8 mouse cellular contexts compared by ENCODE assay signal in genomic region chr1:138135637-138136372, GRCm38 (mm10). TPM values are rescaled to one million over a fixed set of nuclear protein-coding genes. Genes with fewer than 3 reads are reported as not detected.
DNase-seq lines count a peak whose midpoint lies in the region; ATAC-seq lines count a peak whose summit lies in the region.

No protein-coding gene starts in this region.

- H3K27me3 ChIP-seq in heart, embryonic 12.5 days (replicated peaks) = no peaks in the 10 kb centered on the region
- no peaks in the 10 kb centered on the region for H3K27me3 ChIP-seq in hindbrain, embryonic 15.5 days
- H3K27me3 ChIP-seq in midbrain, embryonic 12.5 days = no peaks in the 10 kb centered on the region

- no peak overlapping the region for H3K27ac ChIP-seq in heart, embryonic 12.5 days (ENCODE audit: poor library complexity, severe bottlenecking)
- H3K27ac ChIP-seq in hindbrain, embryonic 15.5 days (replicated peaks) = peak overlapping the region; percentile 74
- peak overlapping the region; percentile 65 for H3K27ac ChIP-seq in midbrain, embryonic 12.5 days (replicated peaks)

- DNase-seq in heart, adult 18-20 months = no peak
- DNase-seq in Muller cell, postnatal 12 days (ENCODE audit: inconsistent ontology term) = peak; percentile 52
- DNase-seq in cerebellum, postnatal 4 days (ENCODE audit: low spot score in 2 of 2) = no peak
- DNase-seq in kidney, adult 11 months = no peak
- no peak for DNase-seq in left cerebral cortex, postnatal 36 days (ENCODE audit: low spot score in 2 of 2)

- intact Hi-C loops in left cerebral cortex, postnatal 36 days (cut with DNase I) = loop anchor here (10.0 kb wide), 1 partner anchor 699 kb away; no protein-coding TSS in a partner anchor

- no peak overlapping the region for H3K9ac ChIP-seq in heart, embryonic 12.5 days
- H3K9ac ChIP-seq in hindbrain, embryonic 15.5 days = peak overlapping the region; percentile 28; the same call in 1 of the 2 replicates
- H3K9ac ChIP-seq in midbrain, embryonic 12.5 days (replicated peaks) = peak overlapping the region; percentile 32

- H3K36me3 ChIP-seq in heart, embryonic 12.5 days = no peaks in the 10 kb centered on the region
- H3K36me3 ChIP-seq in hindbrain, embryonic 15.5 days = no peaks in the 10 kb centered on the region
- H3K36me3 ChIP-seq in midbrain, embryonic 12.5 days = no peaks in the 10 kb centered on the region

- 72% methylated on average over 9 of the region's 9 CpGs for WGBS in heart, embryonic 12.5 days
- 29% methylated on average over 9 of the region's 9 CpGs for WGBS in hindbrain, embryonic 15.5 days
- 52% methylated on average over 9 of the region's 9 CpGs for WGBS in midbrain, embryonic 12.5 days

- H3K9me3 ChIP-seq in heart, embryonic 12.5 days (replicated peaks) = no peaks in the 10 kb centered on the region
- no peaks in the 10 kb centered on the region for H3K9me3 ChIP-seq in hindbrain, embryonic 15.5 days
- no peaks in the 10 kb centered on the region for H3K9me3 ChIP-seq in midbrain, embryonic 12.5 days

- H3K4me1 ChIP-seq in heart, embryonic 12.5 days (replicated peaks) = 0 out of 2 replicates have a peak, but pooled peaks cover 4% of the 10 kb centered on the region
- H3K4me1 ChIP-seq in hindbrain, embryonic 15.5 days (replicated peaks) = peaks cover 7% of the 10 kb centered on the region; the same call in 1 of the 2 replicates
- peaks cover 8% of the 10 kb centered on the region for H3K4me1 ChIP-seq in midbrain, embryonic 12.5 days

- no peak for ATAC-seq in heart, embryonic 12.5 days (ENCODE audit: insufficient number of reproducible peaks, low FRiP score)
- no peak for ATAC-seq in hindbrain, embryonic 15.5 days (ENCODE audit: low FRiP score, low read depth)
- peak; percentile 52 for ATAC-seq in midbrain, embryonic 12.5 days (ENCODE audit: low FRiP score, low read depth)

- peak overlapping the region; percentile 53 for H3K4me2 ChIP-seq in heart, embryonic 12.5 days
- peak overlapping the region; percentile 64 for H3K4me2 ChIP-seq in hindbrain, embryonic 15.5 days
- H3K4me2 ChIP-seq in midbrain, embryonic 12.5 days (replicated peaks) = peak overlapping the region; percentile 57

- peak overlapping the region; percentile 10; the same call in 1 of the 2 replicates for H3K4me3 ChIP-seq in heart, embryonic 12.5 days
- H3K4me3 ChIP-seq in hindbrain, embryonic 15.5 days = peak overlapping the region; percentile 42
- peak overlapping the region; percentile 34 for H3K4me3 ChIP-seq in midbrain, embryonic 12.5 days

RNA-seq across cellular contexts. Expression of gene Ptprc, which starts 39.7 kb away (rescaled TPM):
- 0.83 and 1.2 TPM in 2 replicates for polyA plus RNA-seq in heart, embryonic 12.5 days (2016; fragmentation: Nextera tagmentation; extraction: Ambion mirVana)
- 10 to 100 TPM in 1 of 2 experiments, 1 to 10 TPM in 1; 4.2 to 18.7 TPM for total RNA-seq in heart, adult 18-20 months (2021)
- polyA plus RNA-seq in hindbrain, embryonic 15.5 days (2015; fragmentation: Nextera tagmentation; extraction: Ambion mirVana) = 0.93 and 1.4 TPM in 2 replicates
- polyA plus RNA-seq in midbrain, embryonic 12.5 days (2016; fragmentation: Nextera tagmentation; extraction: Ambion mirVana) = 1.2 and 1.3 TPM in 2 replicates
- 1 to 10 TPM; 2.3 to 3.2 TPM for total RNA-seq in left cerebral cortex, postnatal 36 days (2021)
